Mouse (Mus musculus): ENCODE measurements around the gene Nusap1. TPM values are rescaled to one million over a fixed set of nuclear protein-coding genes. Genes with fewer than 3 reads are reported as not detected.

Gene Nusap1
- total RNA-seq (2014; rRNA removed; ENCODE audit: low replicate concordance), result 25.0 and 26.8 TPM in 2 replicates
- polyA plus RNA-seq (2015; fragmentation: Nextera tagmentation; extraction: Ambion mirVana), result 13.5 and 14.2 TPM in 2 replicates

GRCm38 (mm10) chr2:119618199-119618982, at the start of gene Nusap1, which contains the start of gene Oip5:
Gene Nusap1 (plus strand): TSS chr2:119618298.
Gene Oip5 (minus strand): TSS chr2:119618469.
- Histone ChIP-seq H3K36me3 (replicated peaks; ENCODE audit: control insufficient read depth, insufficient read depth, low read length) (peaks cover 4% of the 10 kb centered on the region; the same call in 1 of the 2 replicates), H3K9me3 (replicated peaks; ENCODE audit: control insufficient read depth, low read length) (no peaks in the 10 kb centered on the region), H3K27me3 (ENCODE audit: control insufficient read depth, insufficient read depth, low read length) (no peaks in the 10 kb centered on the region), H3K4me1 (ENCODE audit: control insufficient read depth, insufficient read depth) (peaks cover 9% of the 10 kb centered on the region; the same call in 1 of the 2 replicates), H3K9ac (replicated peaks; ENCODE audit: low read depth, low read length) (peak within 1 kb of the TSS; percentile 71), H3K27ac (ENCODE audit: low read depth) (peak within 1 kb of the TSS; percentile 59), H3K4me2 (ENCODE audit: low read depth, low read length) (peak within 1 kb of the TSS; percentile 94), H3K4me3 (ENCODE audit: low read depth, low read length) (peak within 1 kb of the TSS; percentile 85)
- WGBS, result 0% methylated on average over 55 of the region's 55 CpGs
- ATAC-seq (ENCODE audit: insufficient read depth, low read depth) (peak; percentile 100), DNase-seq (ENCODE audit: low spot score) (peak; percentile 97)
- TF ChIP-seq EP300 (IDR thresholded peaks at IDR 0.05; ENCODE audit: low read depth) (no peak), CTCF (IDR thresholded peaks at IDR 0.05; ENCODE audit: low read depth) (no peak)

GRCm38 (mm10) chr2:119572471-119572870, 45.6 kb upstream of the Nusap1 start:
- Histone ChIP-seq H3K27me3 (ENCODE audit: control insufficient read depth, insufficient read depth, low read length) (no peaks in the 10 kb centered on the region), H3K27ac (ENCODE audit: low read depth) (no peak overlapping the region), H3K36me3 (replicated peaks; ENCODE audit: control insufficient read depth, insufficient read depth, low read length) (peaks cover 38% of the 10 kb centered on the region), H3K9ac (replicated peaks; ENCODE audit: low read depth, low read length) (no peak overlapping the region), H3K4me3 (ENCODE audit: low read depth, low read length) (no peak overlapping the region), H3K4me1 (ENCODE audit: control insufficient read depth, insufficient read depth) (no peaks in the 10 kb centered on the region), H3K9me3 (replicated peaks; ENCODE audit: control insufficient read depth, low read length) (no peaks in the 10 kb centered on the region), H3K4me2 (ENCODE audit: low read depth, low read length) (no peak overlapping the region)
- DNase-seq (ENCODE audit: low spot score) (no peak), ATAC-seq (ENCODE audit: insufficient read depth, low read depth) (no peak)
- 69% methylated on average over 1 of the region's 1 CpGs for WGBS
- no peak for TF ChIP-seq CTCF (IDR thresholded peaks at IDR 0.05; ENCODE audit: low read depth)
- TF ChIP-seq EP300 (IDR thresholded peaks at IDR 0.05; ENCODE audit: low read depth), result no peak

GRCm38 (mm10) chr2:119581571-119581970, 36.5 kb upstream of the Nusap1 start:
- 94% methylated on average over 3 of the region's 3 CpGs for WGBS
- Histone ChIP-seq H3K4me3 (ENCODE audit: low read depth, low read length) (no peak overlapping the region), H3K9me3 (replicated peaks; ENCODE audit: control insufficient read depth, low read length) (no peaks in the 10 kb centered on the region), H3K27me3 (ENCODE audit: control insufficient read depth, insufficient read depth, low read length) (no peaks in the 10 kb centered on the region), H3K36me3 (replicated peaks; ENCODE audit: control insufficient read depth, insufficient read depth, low read length) (peaks cover 18% of the 10 kb centered on the region), H3K27ac (ENCODE audit: low read depth) (no peak overlapping the region), H3K4me2 (ENCODE audit: low read depth, low read length) (no peak overlapping the region), H3K4me1 (ENCODE audit: control insufficient read depth, insufficient read depth) (no peaks in the 10 kb centered on the region), H3K9ac (replicated peaks; ENCODE audit: low read depth, low read length) (no peak overlapping the region)
- DNase-seq (ENCODE audit: low spot score) (no peak), ATAC-seq (ENCODE audit: insufficient read depth, low read depth) (no peak)
- TF ChIP-seq CTCF (IDR thresholded peaks at IDR 0.05; ENCODE audit: low read depth) (no peak), EP300 (IDR thresholded peaks at IDR 0.05; ENCODE audit: low read depth) (no peak)

GRCm38 (mm10) chr2:119583439-119583838, 34.7 kb upstream of the Nusap1 start:
- Histone ChIP-seq H3K4me2 (ENCODE audit: low read depth, low read length) (no peak overlapping the region), H3K9me3 (replicated peaks; ENCODE audit: control insufficient read depth, low read length) (no peaks in the 10 kb centered on the region), H3K27ac (ENCODE audit: low read depth) (no peak overlapping the region), H3K4me1 (ENCODE audit: control insufficient read depth, insufficient read depth) (no peaks in the 10 kb centered on the region), H3K36me3 (replicated peaks; ENCODE audit: control insufficient read depth, insufficient read depth, low read length) (peaks cover 14% of the 10 kb centered on the region), H3K9ac (replicated peaks; ENCODE audit: low read depth, low read length) (no peak overlapping the region), H3K4me3 (ENCODE audit: low read depth, low read length) (no peak overlapping the region), H3K27me3 (ENCODE audit: control insufficient read depth, insufficient read depth, low read length) (no peaks in the 10 kb centered on the region)
- no peak for DNase-seq (ENCODE audit: low spot score)
- 31% methylated on average over 2 of the region's 2 CpGs for WGBS
- no peak for ATAC-seq (ENCODE audit: insufficient read depth, low read depth)
- no peak for TF ChIP-seq EP300 (IDR thresholded peaks at IDR 0.05; ENCODE audit: low read depth)
- no peak for TF ChIP-seq CTCF (IDR thresholded peaks at IDR 0.05; ENCODE audit: low read depth)

- Histone ChIP-seq H3K27me3 (ENCODE audit: control insufficient read depth, insufficient read depth, low read length) (no peaks in the 10 kb centered on the region), H3K4me1 (ENCODE audit: control insufficient read depth, insufficient read depth) (no peaks in the 10 kb centered on the region), H3K9ac (replicated peaks; ENCODE audit: low read depth, low read length) (no peak overlapping the region), H3K4me3 (ENCODE audit: low read depth, low read length) (no peak overlapping the region), H3K4me2 (ENCODE audit: low read depth, low read length) (no peak overlapping the region), H3K36me3 (replicated peaks; ENCODE audit: control insufficient read depth, insufficient read depth, low read length) (peaks cover 14% of the 10 kb centered on the region), H3K27ac (ENCODE audit: low read depth) (no peak overlapping the region), H3K9me3 (replicated peaks; ENCODE audit: control insufficient read depth, low read length) (no peaks in the 10 kb centered on the region)
- DNase-seq (ENCODE audit: low spot score), result no peak
- TF ChIP-seq EP300 (IDR thresholded peaks at IDR 0.05; ENCODE audit: low read depth) (no peak), CTCF (IDR thresholded peaks at IDR 0.05; ENCODE audit: low read depth) (no peak)
- ATAC-seq (ENCODE audit: insufficient read depth, low read depth), result no peak
- 85% methylated on average over 8 of the region's 8 CpGs for WGBS
These were observed 33.8 kb upstream of the Nusap1 start for GRCm38 (mm10) chr2:119584282-119584681.

All from heart, postnatal 0 days (tissue).